Mouse (Mus musculus) gastrocnemius, postnatal 25 days (tissue): ENCODE data around the gene Gm47995. TPM values are rescaled to one million over a fixed set of nuclear protein-coding genes. Genes with fewer than 3 reads are reported as not detected.
"Not testable (repeated sequence)": the region's sequence is repeated elsewhere in the genome, so short reads cannot be mapped to it uniquely, and the experiment has no call there.

Experiments used
- DNase-seq: peaks from one replicate; pipeline ENCODE4 v3.0.0; 2022
- long read RNA-seq, 2 experiments: library from polyadenylated mRNA; stranded (forward); transcript quantifications; one replicate each; pipeline ENCODE4 v2.0.0; 2021
- total RNA-seq, 2 experiments: library from RNA; stranded (reverse); gene quantifications; 1 replicate in 1 of 2; 2 replicates in 1 of 2; pipeline ENCODE4 v1.2.3; 2021

The Gm47995 gene
- not detected for total RNA-seq
- long read RNA-seq, experiment 1 = 0 reads
- long read RNA-seq, experiment 2, partial matches to known transcripts = 0 of 1 reads
- long read RNA-seq, experiment 2, other reads (novel, unspliced or antisense) = 0 of 1 reads

GRCm38 (mm10) chr1:151198120-151198519, at the start of gene Gm47995:
Gene Gm47995, plus strand, starts transcription at chr1:151198448.
- not testable (repeated sequence) for DNase-seq

GRCm38 (mm10) chr1:151150211-151150610, 48.0 kb upstream of the Gm47995 start:
- no peak for DNase-seq

GRCm38 (mm10) chr1:151151089-151151488, 47.2 kb upstream of the Gm47995 start:
- no peak for DNase-seq

GRCm38 (mm10) chr1:151153056-151153652, 45.1 kb upstream of the Gm47995 start:
- no peak for DNase-seq

- DNase-seq = not testable (repeated sequence)
Measured at GRCm38 (mm10) chr1:151154131-151154530, 44.1 kb upstream of the Gm47995 start.

DNA sequence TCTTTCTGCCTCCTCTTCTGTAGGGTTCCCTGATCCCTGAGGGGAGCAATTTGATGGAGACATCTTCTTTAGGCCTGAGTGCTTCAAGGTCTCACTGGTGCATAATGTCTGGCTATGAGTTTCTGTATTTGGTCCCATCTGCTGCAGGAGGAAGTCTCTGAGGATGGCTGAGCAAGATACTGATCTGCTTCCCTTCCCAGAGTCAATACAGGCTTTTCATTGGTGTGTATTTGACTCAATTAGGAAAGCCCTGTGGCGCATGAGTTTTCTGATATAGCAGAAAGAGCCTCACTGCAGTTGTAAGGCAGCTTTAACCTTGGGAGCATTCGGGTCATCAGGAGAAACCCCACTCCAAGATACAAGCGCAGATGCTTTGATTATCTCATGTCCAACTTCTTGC, 42.1 kb upstream of the Gm47995 start:
- no peak for DNase-seq

DNA sequence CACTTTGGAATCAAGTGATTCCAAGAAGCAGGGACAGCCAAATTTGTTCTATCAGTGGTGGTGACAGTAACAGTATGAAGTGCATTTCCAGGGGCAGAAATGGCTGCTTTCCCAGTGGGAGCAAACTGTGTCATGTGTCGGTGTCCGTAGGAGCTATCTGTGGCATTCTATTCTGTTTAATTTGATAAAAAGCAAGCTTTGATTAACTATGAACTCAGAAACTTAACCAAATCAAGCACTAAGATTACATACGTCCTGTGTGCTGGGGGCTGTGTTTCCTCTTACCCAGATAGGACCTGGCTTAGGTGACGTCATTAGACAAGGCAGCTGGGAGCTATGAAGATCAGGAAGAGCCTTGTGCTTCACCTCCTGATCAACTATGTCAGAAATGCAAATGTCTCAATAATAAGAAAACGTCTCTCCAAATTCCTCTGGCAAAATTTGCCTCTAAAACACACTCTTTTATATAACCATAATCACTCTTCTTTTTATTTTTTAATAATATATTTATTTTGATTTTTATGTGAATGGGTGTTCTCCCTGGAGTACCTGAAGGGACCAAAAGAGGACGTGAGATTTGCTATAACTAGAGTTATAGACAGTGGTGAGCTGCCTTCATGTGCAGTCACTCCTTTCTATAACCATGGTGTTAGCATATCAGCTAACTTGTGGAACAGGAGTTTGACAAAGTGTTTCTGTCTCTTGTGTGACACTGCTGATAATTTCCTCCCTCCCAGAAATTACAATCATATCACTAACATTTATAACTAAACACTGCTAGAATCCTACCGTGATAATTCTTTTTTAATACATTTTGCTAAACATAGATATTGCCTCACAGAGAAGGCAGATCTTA, 41.2 kb upstream of the Gm47995 start:
- DNase-seq = no peak

- DNase-seq = no peak
Measured at GRCm38 (mm10) chr1:151157963-151158856, 40.0 kb upstream of the Gm47995 start.

DNA sequence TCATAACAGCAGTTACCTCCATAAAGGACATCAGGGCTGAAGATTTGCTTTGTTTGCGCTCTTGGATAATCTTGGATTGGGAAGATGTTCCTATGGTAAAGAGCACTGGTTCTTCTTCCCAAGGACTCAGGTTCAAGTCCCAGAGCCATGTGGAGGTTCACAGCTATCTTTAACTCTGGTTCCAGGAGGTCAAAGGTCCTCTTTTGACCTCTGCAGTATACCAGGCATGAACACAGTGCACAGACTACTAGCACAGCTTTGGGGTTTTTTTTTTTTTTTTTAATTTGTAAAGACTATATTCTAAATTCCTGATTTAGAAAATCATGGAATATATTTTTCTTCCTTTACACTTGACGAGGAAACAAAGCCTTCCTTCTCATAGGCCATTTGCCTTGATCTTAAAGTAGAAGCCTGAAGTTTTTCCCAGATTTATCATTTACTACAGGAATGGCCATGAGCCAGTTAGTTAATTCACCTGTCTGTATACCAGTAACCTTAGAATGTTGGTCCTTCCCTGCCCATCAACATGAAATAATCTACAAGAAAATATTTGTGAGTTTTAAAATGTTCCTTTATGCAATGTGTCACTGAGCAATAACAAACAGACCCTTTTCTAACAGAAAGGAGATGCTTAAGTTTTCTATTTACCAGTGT, 39.3 kb upstream of the Gm47995 start:
- DNase-seq = no peak

DNA sequence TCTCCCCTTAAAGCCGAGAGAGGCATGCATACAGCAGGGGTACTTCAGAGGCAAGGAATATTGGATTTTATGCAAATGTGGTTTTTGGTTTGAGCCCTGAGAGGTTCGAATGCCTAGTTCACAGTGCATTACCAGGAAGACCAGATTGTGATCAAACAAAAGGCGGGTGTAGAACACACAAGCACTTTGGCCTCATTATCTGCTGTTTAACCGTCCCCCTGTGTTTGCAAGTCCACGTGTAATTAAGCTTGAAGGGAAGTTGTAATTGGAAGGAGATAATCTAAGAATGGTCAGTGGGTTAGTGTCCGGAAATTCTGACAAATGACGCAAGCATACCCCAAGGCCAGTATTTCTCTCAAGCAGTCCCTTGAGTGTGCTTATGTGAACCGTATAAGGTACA, 32.2 kb upstream of the Gm47995 start:
- DNase-seq = no peak

- no peak for DNase-seq
Measured at GRCm38 (mm10) chr1:151167297-151168047, 30.8 kb upstream of the Gm47995 start.

DNA sequence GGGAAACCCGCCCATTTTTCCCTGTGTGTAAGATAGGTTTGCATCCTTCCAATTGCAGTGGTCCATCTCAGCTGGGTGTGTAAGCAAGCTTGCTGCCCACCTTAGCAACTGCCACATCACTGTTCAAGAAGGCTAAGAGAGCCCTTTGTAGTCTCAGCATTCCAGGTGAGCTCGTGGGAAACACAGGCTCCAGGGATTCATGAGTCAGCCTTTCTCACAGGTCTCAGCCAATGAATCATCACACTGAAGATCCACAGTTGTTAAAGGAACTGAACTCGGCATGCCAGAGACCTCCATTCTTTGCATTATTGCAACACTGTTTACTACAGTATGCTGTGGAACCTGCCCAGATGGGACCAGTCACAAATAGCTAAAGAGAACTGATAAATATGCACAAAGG, 29.6 kb upstream of the Gm47995 start:
- no peak for DNase-seq

DNA sequence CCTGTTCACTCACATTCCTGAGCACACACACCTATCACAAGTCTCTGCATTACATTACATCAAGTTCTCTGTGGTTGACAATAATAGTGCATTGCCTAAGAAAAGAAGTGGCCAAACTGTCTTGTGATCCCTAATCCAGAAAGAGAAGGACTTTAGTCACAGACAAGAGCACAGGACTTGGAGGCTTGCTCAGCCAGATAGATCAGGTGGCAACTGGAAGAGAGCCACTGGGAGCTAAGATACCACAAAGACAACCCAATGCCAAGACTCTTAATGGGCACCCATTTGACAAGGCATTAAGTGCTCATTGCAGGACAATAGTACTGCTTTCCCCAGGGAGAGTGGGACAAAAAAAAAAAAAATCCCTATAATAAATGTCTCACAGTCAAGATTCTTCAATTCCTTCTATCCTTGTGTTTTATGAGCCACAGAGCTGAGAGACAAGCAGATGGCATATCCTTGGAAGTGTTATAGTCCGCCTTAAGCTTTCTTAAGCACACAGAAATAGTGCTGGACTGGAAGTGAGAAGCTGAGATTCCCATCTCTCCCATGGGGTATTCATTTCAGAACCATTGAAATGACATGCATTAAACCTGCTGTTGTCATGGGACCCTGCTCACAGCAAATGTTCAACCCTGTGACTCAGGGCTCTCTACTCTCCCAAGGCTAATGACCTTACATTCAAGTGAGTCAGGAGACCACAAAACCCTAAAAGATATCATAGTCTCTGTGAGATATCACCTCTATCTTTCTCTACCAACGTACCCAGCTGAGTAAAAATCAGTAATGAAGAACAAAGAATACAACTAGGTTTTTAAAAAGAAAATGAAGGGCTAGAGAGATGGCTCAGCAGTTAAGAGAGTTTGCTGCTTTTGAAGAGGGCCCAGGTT, 26.4 kb upstream of the Gm47995 start:
- DNase-seq = peak; percentile 6

GRCm38 (mm10) chr1:151177030-151177936, 21.0 kb upstream of the Gm47995 start:
- DNase-seq = no peak

- no peak for DNase-seq
Measured at GRCm38 (mm10) chr1:151177937-151178271, 20.3 kb upstream of the Gm47995 start.

- DNase-seq = no peak
Measured at GRCm38 (mm10) chr1:151178505-151179083, 19.7 kb upstream of the Gm47995 start.

DNA sequence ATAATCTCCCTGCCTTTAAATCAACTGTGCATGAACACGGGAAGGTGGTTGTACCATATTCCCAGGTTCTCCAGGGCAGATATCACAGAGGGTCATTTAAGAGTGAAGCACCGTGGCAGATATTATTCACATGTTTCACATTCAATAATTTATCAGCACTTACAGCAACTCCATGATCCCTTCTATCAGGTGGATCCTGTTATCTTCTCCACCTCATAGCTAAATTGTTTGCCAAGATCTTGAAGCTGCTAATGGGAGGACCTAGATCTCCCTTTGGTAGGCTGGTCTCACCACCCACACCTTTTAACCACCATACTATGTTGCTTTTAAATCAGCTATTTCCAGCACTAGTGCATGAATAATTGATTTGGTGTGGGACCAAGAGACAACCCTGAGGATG, 18.1 kb upstream of the Gm47995 start:
- no peak for DNase-seq

DNA sequence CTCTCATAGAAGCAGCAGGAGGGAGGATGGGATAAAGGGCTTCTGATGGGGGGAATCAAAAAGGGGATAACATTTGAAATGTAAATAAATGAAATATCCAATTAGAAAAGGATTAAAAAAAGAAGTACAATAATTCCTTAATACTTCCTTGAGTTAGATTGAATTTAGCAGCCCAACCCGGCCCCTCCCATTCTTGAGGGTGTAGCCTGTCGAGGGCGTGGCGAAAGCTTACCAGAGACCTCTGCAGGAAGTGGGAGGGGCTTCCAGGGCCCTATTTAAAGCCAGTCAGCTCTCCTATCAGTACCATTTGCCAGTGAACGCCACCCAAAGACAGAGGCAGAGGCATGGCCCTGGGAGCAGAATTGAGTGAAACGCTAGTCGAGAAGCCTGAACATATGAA, 16.0 kb upstream of the Gm47995 start, which contains the start of gene Gm47985:
Gene Gm47985 (plus strand): TSS at position 272 of the 400 bp plus-strand sequence.
- not testable (repeated sequence) for DNase-seq

- DNase-seq = not testable (repeated sequence)
Measured at GRCm38 (mm10) chr1:151186186-151186585, 12.1 kb upstream of the Gm47995 start.
